Mouse (Mus musculus) heart, embryonic 12.5 days (tissue): Measurements from ENCODE around the gene Synj2. TPM values are rescaled to one million over a fixed set of nuclear protein-coding genes. Genes with fewer than 3 reads are reported as not detected.
A peak's percentile ranks its signal among the peaks of the same experiment; 100 is the strongest.

Experiments used
- ATAC-seq: fragments of 200-750 bp; cut with Nextera tagmentation; 2 replicates; pipeline ENCODE4 v1.8.0; 2017; ENCODE audit warnings: moderate TSS enrichment, moderate library complexity; ENCODE audit not compliant: insufficient number of reproducible peaks, low FRiP score
- H3K27ac ChIP-seq: fragments of 300-500 bp; sonication (generic); 2 replicates; pipeline ENCODE4 v1.5.1; 2016; ENCODE audit warnings: mild to moderate bottlenecking, moderate library complexity; ENCODE audit not compliant: poor library complexity, severe bottlenecking
- H3K27me3 ChIP-seq: fragments of 300-500 bp; sonication (generic); replicated peaks from 2 replicates; pipeline ENCODE4 v1.6.1; 2016; ENCODE audit warnings: mild to moderate bottlenecking, moderate library complexity
- H3K36me3 ChIP-seq: fragments of 300-500 bp; sonication (generic); 2 replicates; pipeline ENCODE4 v1.6.1; 2016; ENCODE audit warnings: mild to moderate bottlenecking, moderate library complexity
- H3K4me1 ChIP-seq: fragments of 300-500 bp; sonication (generic); replicated peaks from 2 replicates; pipeline ENCODE4 v1.6.1; 2016; ENCODE audit warnings: mild to moderate bottlenecking
- H3K4me2 ChIP-seq: fragments of 300-500 bp; sonication (generic); 2 replicates; pipeline ENCODE4 v1.6.1; 2016; ENCODE audit warnings: mild to moderate bottlenecking, moderate library complexity
- H3K4me3 ChIP-seq: fragments of 300-500 bp; sonication (generic); 2 replicates; pipeline ENCODE4 v1.5.1; 2016; ENCODE audit warnings: mild to moderate bottlenecking
- H3K9ac ChIP-seq: fragments of 300-500 bp; sonication (generic); 2 replicates; pipeline ENCODE4 v1.6.1; 2016; ENCODE audit warnings: mild to moderate bottlenecking, moderate library complexity
- H3K9me3 ChIP-seq: fragments of 300-500 bp; sonication (generic); replicated peaks from 2 replicates; pipeline ENCODE4 v1.6.1; 2016; ENCODE audit warnings: mild to moderate bottlenecking, moderate library complexity
- WGBS: fragments of 180-500 bp; shearing (Covaris S2); methylation state at CpG from one replicate; pipeline ENCODE4 v1.1.7; 2016; 5-methylcytosine and 5-hydroxymethylcytosine counted together
- polyA plus RNA-seq: library from polyadenylated mRNA; unstranded; fragments of >200 nt; fragmentation: Nextera tagmentation; extraction: Ambion mirVana; gene quantifications from 2 replicates; pipeline ENCODE4 v1.2.1, GENCODE M21; 2016

Synj2 gene
- polyA plus RNA-seq, 1 experiment from 2014 or later, result 3.9 TPM

- Histone ChIP-seq H3K9ac (no peak overlapping the region), H3K27ac (no peak overlapping the region), H3K36me3 (peaks cover 6% of the 10 kb centered on the region; the same call in 1 of the 2 replicates), H3K4me3 (no peak overlapping the region), H3K9me3 (no peaks in the 10 kb centered on the region), H3K27me3 (peaks cover 18% of the 10 kb centered on the region; the same call in 1 of the 2 replicates), H3K4me1 (peaks cover 15% of the 10 kb centered on the region), H3K4me2 (no peak overlapping the region)
- ATAC-seq, result no peak
- WGBS, result 84% methylated on average over 14 of the region's 14 CpGs
Measured at GRCm38 (mm10) chr17:5936276-5936675, 4.8 kb upstream of the Synj2 start.

GRCm38 (mm10) chr17:5937441-5937840 lies 3.6 kb upstream of the Synj2 start:
- peaks cover 15% of the 10 kb centered on the region for H3K4me1 ChIP-seq
- no peak overlapping the region for H3K27ac ChIP-seq
- H3K4me2 ChIP-seq, result no peak overlapping the region
- peaks cover 18% of the 10 kb centered on the region; the same call in 1 of the 2 replicates for H3K27me3 ChIP-seq
- H3K9ac ChIP-seq, result no peak overlapping the region
- H3K36me3 ChIP-seq, result peaks cover 1% of the 10 kb centered on the region; the same call in 1 of the 2 replicates
- ATAC-seq, result no peak
- 48% methylated on average over 2 of the region's 2 CpGs for WGBS
- no peaks in the 10 kb centered on the region for H3K9me3 ChIP-seq
- no peak overlapping the region for H3K4me3 ChIP-seq

- no peak overlapping the region for H3K27ac ChIP-seq
- H3K36me3 ChIP-seq, result no peaks in the 10 kb centered on the region
- ATAC-seq, result no peak
- H3K4me1 ChIP-seq, result peaks cover 10% of the 10 kb centered on the region
- no peak overlapping the region for H3K9ac ChIP-seq
- H3K4me3 ChIP-seq, result no peak overlapping the region
- H3K9me3 ChIP-seq, result no peaks in the 10 kb centered on the region
- WGBS, result 62% methylated on average over 12 of the region's 12 CpGs
- H3K27me3 ChIP-seq, result peaks cover 18% of the 10 kb centered on the region; the same call in 1 of the 2 replicates
- no peak overlapping the region for H3K4me2 ChIP-seq
Measured at GRCm38 (mm10) chr17:5939871-5940270, 1.2 kb upstream of the Synj2 start.

GRCm38 (mm10) chr17:5940792-5941191 lies 288 bp upstream of the Synj2 start:
- H3K4me2 ChIP-seq, result peak overlapping the region; percentile 97
- H3K27me3 ChIP-seq, result peaks cover 18% of the 10 kb centered on the region; the same call in 1 of the 2 replicates
- 0 out of 2 replicates have a peak, but pooled peaks cover 3% of the 10 kb centered on the region for H3K4me1 ChIP-seq
- H3K9me3 ChIP-seq, result no peaks in the 10 kb centered on the region
- peak; percentile 85 for ATAC-seq
- peak overlapping the region; percentile 68 for H3K4me3 ChIP-seq
- peak overlapping the region; percentile 80 for H3K9ac ChIP-seq
- H3K27ac ChIP-seq, result no peak overlapping the region
- H3K36me3 ChIP-seq, result no peaks in the 10 kb centered on the region
- under 1% methylated on average over 25 of the region's 38 CpGs for WGBS

GRCm38 (mm10) chr17:5942156-5942555 lies 1.1 kb downstream of the Synj2 start:
- Histone ChIP-seq H3K4me2 (peak overlapping the region; percentile 97), H3K4me1 (0 out of 2 replicates have a peak, but pooled peaks cover 3% of the 10 kb centered on the region), H3K4me3 (peak overlapping the region; percentile 68), H3K9me3 (no peaks in the 10 kb centered on the region), H3K9ac (peak overlapping the region; percentile 80; the same call in 1 of the 2 replicates), H3K27me3 (peaks cover 18% of the 10 kb centered on the region; the same call in 1 of the 2 replicates), H3K36me3 (no peaks in the 10 kb centered on the region), H3K27ac (no peak overlapping the region)
- no peak for ATAC-seq
- WGBS, result 67% methylated on average over 3 of the region's 3 CpGs

- H3K27me3 ChIP-seq, result peaks cover 18% of the 10 kb centered on the region; the same call in 1 of the 2 replicates
- no peaks in the 10 kb centered on the region for H3K36me3 ChIP-seq
- 67% methylated on average over 1 of the region's 1 CpGs for WGBS
- H3K27ac ChIP-seq, result no peak overlapping the region
- no peak for ATAC-seq
- no peak overlapping the region for H3K4me2 ChIP-seq
- H3K4me3 ChIP-seq, result no peak overlapping the region
- H3K9ac ChIP-seq, result no peak overlapping the region
- 0 out of 2 replicates have a peak, but pooled peaks cover 3% of the 10 kb centered on the region for H3K4me1 ChIP-seq
- H3K9me3 ChIP-seq, result no peaks in the 10 kb centered on the region
Measured at GRCm38 (mm10) chr17:5943053-5943452, 2.0 kb downstream of the Synj2 start.

GRCm38 (mm10) chr17:5947039-5947438 lies 6.0 kb downstream of the Synj2 start:
- H3K27ac ChIP-seq, result no peak overlapping the region
- WGBS, result 59% methylated on average over 3 of the region's 3 CpGs
- ATAC-seq, result no peak

GRCm38 (mm10) chr17:5952455-5952854 lies 11.4 kb downstream of the Synj2 start:
- Histone ChIP-seq H3K27me3 (no peaks in the 10 kb centered on the region), H3K36me3 (no peaks in the 10 kb centered on the region), H3K4me1 (no peaks in the 10 kb centered on the region), H3K27ac (no peak overlapping the region), H3K4me3 (no peak overlapping the region), H3K9ac (no peak overlapping the region), H3K4me2 (no peak overlapping the region), H3K9me3 (0 out of 2 replicates have a peak, but pooled peaks cover 4% of the 10 kb centered on the region)
- 85% methylated on average over 4 of the region's 4 CpGs for WGBS
- ATAC-seq, result no peak

More at GRCm38 (mm10) chr17:5947039-5947438, 6.0 kb downstream of the Synj2 start:
- Histone ChIP-seq H3K4me3 (no peak overlapping the region), H3K9me3 (0 out of 2 replicates have a peak, but pooled peaks cover 4% of the 10 kb centered on the region), H3K4me1 (no peaks in the 10 kb centered on the region), H3K27me3 (no peaks in the 10 kb centered on the region), H3K4me2 (no peak overlapping the region), H3K36me3 (no peaks in the 10 kb centered on the region), H3K9ac (no peak overlapping the region)

- no peak overlapping the region for H3K4me2 ChIP-seq
- H3K9ac ChIP-seq, result no peak overlapping the region
- H3K36me3 ChIP-seq, result no peaks in the 10 kb centered on the region
- no peak overlapping the region for H3K4me3 ChIP-seq
- ATAC-seq, result no peak
- 78% methylated on average over 2 of the region's 2 CpGs for WGBS
- peaks cover 23% of the 10 kb centered on the region for H3K4me1 ChIP-seq
- H3K27ac ChIP-seq, result no peak overlapping the region
- no peaks in the 10 kb centered on the region for H3K9me3 ChIP-seq
- H3K27me3 ChIP-seq, result no peaks in the 10 kb centered on the region
Measured at GRCm38 (mm10) chr17:5956350-5957000, 15.4 kb downstream of the Synj2 start.

GRCm38 (mm10) chr17:5957097-5957496 lies 16.0 kb downstream of the Synj2 start:
- no peaks in the 10 kb centered on the region for H3K36me3 ChIP-seq
- no peak for ATAC-seq
- no peaks in the 10 kb centered on the region for H3K27me3 ChIP-seq
- no peak overlapping the region for H3K4me3 ChIP-seq
- peaks cover 23% of the 10 kb centered on the region for H3K4me1 ChIP-seq
- no peak overlapping the region for H3K9ac ChIP-seq
- H3K9me3 ChIP-seq, result no peaks in the 10 kb centered on the region
- 56% methylated on average over 3 of the region's 3 CpGs for WGBS
- H3K27ac ChIP-seq, result no peak overlapping the region
- H3K4me2 ChIP-seq, result no peak overlapping the region

- H3K9ac ChIP-seq, result no peak overlapping the region
- H3K4me2 ChIP-seq, result no peak overlapping the region
- H3K27ac ChIP-seq, result no peak overlapping the region
- H3K4me1 ChIP-seq, result peaks cover 23% of the 10 kb centered on the region
- no peaks in the 10 kb centered on the region for H3K36me3 ChIP-seq
- no peak for ATAC-seq
- H3K4me3 ChIP-seq, result no peak overlapping the region
- WGBS, result 93% methylated on average over 5 of the region's 5 CpGs
- no peaks in the 10 kb centered on the region for H3K27me3 ChIP-seq
- H3K9me3 ChIP-seq, result no peaks in the 10 kb centered on the region
Measured at GRCm38 (mm10) chr17:5958229-5958628, 17.1 kb downstream of the Synj2 start.
